Comparison of ENCODE assay signal across 9 mouse cellular contexts in genomic region chr17:62961596-62962291, GRCm38 (mm10).
DNase-seq lines count a peak whose midpoint lies in the region.
"Had no signal": no experiment of that assay in that cellular context is flagged by ENCODE, and none has a peak within 500 bp of the region (broad histone marks: within the 10 kb centered on the region; RNA-seq: fewer than 3 reads in every experiment).

No protein-coding gene starts in this region.

- DNase-seq in gastrocnemius, adult 18-20 months (ENCODE audit: low spot score): peak; percentile 9
- DNase-seq in gastrocnemius, adult 8-10 months (ENCODE audit: low spot score in 2 of 2): no peak
- peak; percentile 14 for DNase-seq in right cerebral cortex, postnatal 4 days
- no peak for DNase-seq in right cerebral cortex, postnatal 36 days (ENCODE audit: low spot score in 2 of 2)
- peak; percentile 36 for DNase-seq in kidney, postnatal 14 days
- DNase-seq in cerebellum, adult 9-11 months: no peak
- no peak for DNase-seq in cerebellum, adult 11 months
- no peak for DNase-seq in Muller cell, postnatal 12 days (ENCODE audit: inconsistent ontology term)
- DNase-seq: heart, adult 18-20 months had no signal

Comparison
In these comparisons a context has a peak if more than half of its experiments do, and no peak if none do; other contexts are left out.
1. DNase-seq: peak in gastrocnemius, adult 18-20 months (single experiment), right cerebral cortex, postnatal 4 days (single experiment) and kidney, postnatal 14 days (single experiment); none in gastrocnemius, adult 8-10 months (0 of 2), right cerebral cortex, postnatal 36 days (0 of 2), cerebellum, adult 9-11 months (single experiment), cerebellum, adult 11 months (single experiment) and Muller cell, postnatal 12 days (single experiment).